Mouse (Mus musculus): ENCODE data around the gene Ak4. TPM values are rescaled to one million over a fixed set of nuclear protein-coding genes. Genes with fewer than 3 reads are reported as not detected.

Ak4 gene
- polyA plus RNA-seq, 2 experiments = 5.8 to 17.9 TPM

DNA sequence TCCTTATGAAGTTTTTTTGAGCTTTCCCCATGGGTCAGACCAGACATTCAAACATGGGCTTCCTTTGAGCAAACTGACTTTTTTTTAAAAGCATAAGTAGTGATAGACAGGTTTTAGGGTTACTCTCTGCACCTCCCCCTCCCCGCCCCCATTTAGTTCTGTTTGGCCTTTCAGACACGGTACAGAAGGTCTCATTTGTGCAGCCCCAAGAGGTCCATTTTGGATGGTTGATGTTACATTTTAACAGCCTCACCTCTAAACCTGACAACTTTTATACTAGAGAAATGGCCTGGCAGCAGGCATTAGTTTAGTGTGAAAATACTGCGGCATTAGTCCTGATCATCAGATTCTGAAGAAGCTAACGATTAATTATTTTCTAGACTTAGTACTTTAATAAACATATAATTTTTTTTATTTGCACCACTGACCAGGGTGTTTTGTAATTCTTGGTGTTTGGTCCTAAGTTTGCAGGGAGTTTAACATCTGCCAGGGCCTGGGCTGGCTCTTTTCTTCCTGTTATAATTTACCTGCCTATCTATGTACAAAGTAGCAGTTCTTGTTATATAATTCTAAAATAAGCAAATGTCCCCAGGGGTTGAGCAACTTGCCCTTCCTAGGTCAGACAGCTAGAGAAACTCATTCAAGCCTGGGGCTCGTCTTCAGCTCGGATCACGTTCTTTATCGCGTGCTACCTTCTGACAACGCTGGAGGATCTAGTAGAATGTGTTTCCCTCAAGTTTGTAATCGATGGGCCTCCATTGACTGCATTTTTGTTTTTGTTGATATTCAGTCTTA lies 9.0 kb downstream of the Ak4 start:
- Histone ChIP-seq H3K4me1 (ENCODE audit: control insufficient read depth, insufficient read depth, low read length) (no peaks in the 10 kb centered on the region; the same call in 1 of the 2 replicates), H3K36me3 (ENCODE audit: control insufficient read depth, insufficient read depth, low read length) (no peaks in the 10 kb centered on the region; the same call in 1 of the 2 replicates), H3K27ac (replicated peaks; ENCODE audit: low read depth, low read length) (no peak overlapping the region), H3K4me2 (replicated peaks; ENCODE audit: low read depth, low read length, severe bottlenecking) (no peak overlapping the region), H3K9me3 (ENCODE audit: control insufficient read depth, low read length) (no peaks in the 10 kb centered on the region), H3K9ac (ENCODE audit: low read depth, low read length, severe bottlenecking) (no peak overlapping the region), H3K27me3 (ENCODE audit: control insufficient read depth, insufficient read depth, low read length) (no peaks in the 10 kb centered on the region), H3K4me3 (replicated peaks; ENCODE audit: low read length) (no peak overlapping the region)
- ATAC-seq (ENCODE audit: low FRiP score, low read depth) (no peak), DNase-seq (ENCODE audit: low spot score) (no peak)
- TF ChIP-seq POLR2A (IDR thresholded peaks at IDR 0.05; ENCODE audit: borderline replicate concordance, extremely low read depth, insufficient read depth, insufficient read length) = no peak
- 79% methylated on average over 11 of the region's 11 CpGs for WGBS

DNA sequence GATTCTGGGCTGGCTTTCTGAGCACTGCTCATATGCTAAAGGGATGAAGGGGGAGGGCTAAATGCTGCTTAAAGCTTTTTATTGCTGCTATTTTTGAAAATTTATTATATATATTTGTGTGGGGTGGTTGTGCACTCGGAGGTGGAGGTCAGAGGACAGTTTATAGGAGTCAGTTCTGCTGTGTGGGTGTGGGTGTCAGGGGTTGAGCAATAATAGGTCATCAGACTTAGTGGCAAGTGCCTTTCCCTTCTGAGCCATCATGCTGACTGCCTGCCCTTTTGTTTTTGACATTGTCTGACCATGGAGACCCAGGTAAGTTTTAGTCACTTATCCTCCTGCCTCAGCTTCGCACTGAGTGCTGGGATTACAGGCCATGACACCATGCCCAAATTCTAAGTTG lies 10.0 kb downstream of the Ak4 start:
- 82% methylated on average over 2 of the region's 2 CpGs for WGBS
- H3K36me3 ChIP-seq (ENCODE audit: control insufficient read depth, insufficient read depth, low read length) = no peaks in the 10 kb centered on the region; the same call in 1 of the 2 replicates
- no peak overlapping the region for H3K27ac ChIP-seq (replicated peaks; ENCODE audit: low read depth, low read length)
- H3K4me1 ChIP-seq (ENCODE audit: control insufficient read depth, insufficient read depth, low read length) = no peaks in the 10 kb centered on the region; the same call in 1 of the 2 replicates
- ATAC-seq (ENCODE audit: low FRiP score, low read depth) = no peak
- no peak overlapping the region for H3K4me2 ChIP-seq (replicated peaks; ENCODE audit: low read depth, low read length, severe bottlenecking)
- TF ChIP-seq POLR2A (IDR thresholded peaks at IDR 0.05; ENCODE audit: borderline replicate concordance, extremely low read depth, insufficient read depth, insufficient read length) = no peak
- H3K9ac ChIP-seq (ENCODE audit: low read depth, low read length, severe bottlenecking) = no peak overlapping the region
- H3K4me3 ChIP-seq (replicated peaks; ENCODE audit: low read length) = no peak overlapping the region
- H3K27me3 ChIP-seq (ENCODE audit: control insufficient read depth, insufficient read depth, low read length) = no peaks in the 10 kb centered on the region
- no peak for DNase-seq (ENCODE audit: low spot score)
- H3K9me3 ChIP-seq (ENCODE audit: control insufficient read depth, low read length) = no peaks in the 10 kb centered on the region

DNA sequence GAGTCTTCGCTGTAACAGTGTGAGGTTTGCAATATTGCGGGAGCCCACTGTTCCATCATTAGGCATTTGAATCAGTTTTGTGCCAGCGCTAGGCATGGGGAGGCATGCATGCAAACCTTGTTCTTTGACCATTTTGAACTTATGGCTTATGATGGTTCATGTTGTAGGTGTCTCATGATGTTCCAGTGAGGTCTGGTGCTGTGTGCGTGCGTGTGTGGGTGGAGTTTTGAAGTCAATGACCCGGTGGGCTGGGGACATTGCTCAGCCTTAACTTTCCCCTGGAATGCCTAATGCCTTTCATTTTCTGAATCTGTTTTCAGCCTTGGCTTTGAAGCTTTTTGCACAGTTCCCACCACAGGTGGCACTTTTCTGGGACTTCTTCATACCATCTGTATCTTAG lies 10.9 kb downstream of the Ak4 start:
- no peaks in the 10 kb centered on the region for H3K4me1 ChIP-seq (ENCODE audit: control insufficient read depth, insufficient read depth, low read length)
- H3K36me3 ChIP-seq (ENCODE audit: control insufficient read depth, insufficient read depth, low read length) = no peaks in the 10 kb centered on the region; the same call in 1 of the 2 replicates
- no peaks in the 10 kb centered on the region for H3K9me3 ChIP-seq (ENCODE audit: control insufficient read depth, low read length)
- TF ChIP-seq POLR2A (IDR thresholded peaks at IDR 0.05; ENCODE audit: borderline replicate concordance, extremely low read depth, insufficient read depth, insufficient read length) = no peak
- H3K27me3 ChIP-seq (ENCODE audit: control insufficient read depth, insufficient read depth, low read length) = no peaks in the 10 kb centered on the region
- no peak overlapping the region for H3K4me3 ChIP-seq (replicated peaks; ENCODE audit: low read length)
- DNase-seq (ENCODE audit: low spot score) (no peak), ATAC-seq (ENCODE audit: low FRiP score, low read depth) (no peak)
- H3K9ac ChIP-seq (ENCODE audit: low read depth, low read length, severe bottlenecking) = no peak overlapping the region
- no peak overlapping the region for H3K4me2 ChIP-seq (replicated peaks; ENCODE audit: low read depth, low read length, severe bottlenecking)
- no peak overlapping the region for H3K27ac ChIP-seq (replicated peaks; ENCODE audit: low read depth, low read length)
- WGBS = 93% methylated on average over 6 of the region's 6 CpGs

DNA sequence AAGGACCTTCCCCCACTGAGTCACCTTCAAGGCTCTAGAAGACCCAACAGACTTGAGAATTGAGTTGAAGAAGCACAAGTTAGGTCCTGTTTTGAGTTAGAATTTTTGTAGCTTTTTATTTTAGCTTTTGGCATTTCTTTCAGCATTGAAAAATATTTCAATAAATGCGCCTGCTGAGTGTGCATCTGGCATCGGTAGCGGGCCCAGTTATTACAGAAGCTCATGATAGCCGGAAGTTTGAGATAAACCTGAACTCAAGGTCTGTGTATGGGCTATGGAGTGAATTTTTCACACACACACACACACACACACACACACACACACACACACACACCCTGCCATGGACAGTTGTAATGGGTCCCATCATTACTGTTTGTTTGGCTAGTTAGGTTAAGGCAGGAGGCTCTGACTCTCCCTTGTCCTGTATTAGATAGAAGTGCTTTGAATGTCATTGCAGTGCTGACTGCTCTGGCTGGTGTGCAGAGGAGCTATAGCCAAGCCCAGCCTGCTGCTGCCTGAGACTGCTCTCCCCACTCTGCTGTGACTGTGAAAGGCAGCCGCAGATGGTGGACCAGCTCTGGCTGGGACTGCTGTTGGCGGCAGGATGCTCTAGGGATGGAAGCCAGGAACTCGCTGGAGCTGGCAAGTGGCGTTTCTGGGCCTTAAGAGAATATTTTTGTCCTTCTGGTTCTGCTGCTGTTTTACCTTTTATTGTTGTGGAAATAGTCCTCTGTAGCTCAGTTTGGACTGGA lies 17.9 kb downstream of the Ak4 start:
- Histone ChIP-seq H3K4me1 (ENCODE audit: control insufficient read depth, insufficient read depth, low read length) (peaks cover 17% of the 10 kb centered on the region), H3K4me3 (replicated peaks; ENCODE audit: low read length) (no peak overlapping the region), H3K27me3 (ENCODE audit: control insufficient read depth, insufficient read depth, low read length) (no peaks in the 10 kb centered on the region), H3K9me3 (ENCODE audit: control insufficient read depth, low read length) (no peaks in the 10 kb centered on the region), H3K27ac (replicated peaks; ENCODE audit: low read depth, low read length) (no peak overlapping the region), H3K4me2 (replicated peaks; ENCODE audit: low read depth, low read length, severe bottlenecking) (no peak overlapping the region), H3K36me3 (ENCODE audit: control insufficient read depth, insufficient read depth, low read length) (no peaks in the 10 kb centered on the region), H3K9ac (ENCODE audit: low read depth, low read length, severe bottlenecking) (no peak overlapping the region)
- DNase-seq (ENCODE audit: low spot score) (peak; percentile 50), ATAC-seq (ENCODE audit: low FRiP score, low read depth) (no peak)
- WGBS = 63% methylated on average over 8 of the region's 8 CpGs
- no peak for TF ChIP-seq POLR2A (IDR thresholded peaks at IDR 0.05; ENCODE audit: borderline replicate concordance, extremely low read depth, insufficient read depth, insufficient read length)

DNA sequence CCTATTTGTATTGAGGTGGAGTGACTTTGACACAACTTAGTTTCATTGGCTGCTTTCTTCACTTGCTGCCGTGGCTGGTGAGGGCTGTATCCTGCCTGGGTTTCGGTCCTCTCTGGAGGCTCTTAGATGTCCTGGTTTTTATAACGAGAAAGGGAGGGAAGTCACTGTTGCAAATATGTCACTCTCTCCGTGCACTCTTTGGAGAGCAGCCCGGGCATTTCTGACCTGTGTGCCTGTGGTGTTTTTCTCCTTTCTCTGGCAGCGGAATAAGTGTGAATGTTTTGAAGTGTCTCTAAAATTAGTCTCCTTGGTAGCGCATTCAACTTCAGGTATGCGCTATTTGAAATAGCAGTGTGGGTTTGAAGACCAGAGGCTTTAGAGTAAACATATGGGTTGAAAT lies 19.2 kb downstream of the Ak4 start:
- no peak for ATAC-seq (ENCODE audit: low FRiP score, low read depth)
- no peak for DNase-seq (ENCODE audit: low spot score)
- Histone ChIP-seq H3K27me3 (ENCODE audit: control insufficient read depth, insufficient read depth, low read length) (no peaks in the 10 kb centered on the region), H3K4me3 (replicated peaks; ENCODE audit: low read length) (no peak overlapping the region), H3K36me3 (ENCODE audit: control insufficient read depth, insufficient read depth, low read length) (no peaks in the 10 kb centered on the region), H3K9ac (ENCODE audit: low read depth, low read length, severe bottlenecking) (no peak overlapping the region), H3K4me1 (ENCODE audit: control insufficient read depth, insufficient read depth, low read length) (peaks cover 17% of the 10 kb centered on the region), H3K9me3 (ENCODE audit: control insufficient read depth, low read length) (no peaks in the 10 kb centered on the region), H3K4me2 (replicated peaks; ENCODE audit: low read depth, low read length, severe bottlenecking) (no peak overlapping the region), H3K27ac (replicated peaks; ENCODE audit: low read depth, low read length) (no peak overlapping the region)
- no peak for TF ChIP-seq POLR2A (IDR thresholded peaks at IDR 0.05; ENCODE audit: borderline replicate concordance, extremely low read depth, insufficient read depth, insufficient read length)
- 49% methylated on average over 8 of the region's 8 CpGs for WGBS

Data from limb, embryonic 14.5 days (tissue).